Mouse (Mus musculus) natural killer cell, adult 2 months (primary cell): Measurements from ENCODE around the gene Lsamp.

Experiments used
- DNase-seq, 2 experiments: peaks; one replicate each; pipeline ENCODE4 v3.0.0; 2022; ENCODE audit warnings: low spot score in 2 of 2

Gene Lsamp

DNA sequence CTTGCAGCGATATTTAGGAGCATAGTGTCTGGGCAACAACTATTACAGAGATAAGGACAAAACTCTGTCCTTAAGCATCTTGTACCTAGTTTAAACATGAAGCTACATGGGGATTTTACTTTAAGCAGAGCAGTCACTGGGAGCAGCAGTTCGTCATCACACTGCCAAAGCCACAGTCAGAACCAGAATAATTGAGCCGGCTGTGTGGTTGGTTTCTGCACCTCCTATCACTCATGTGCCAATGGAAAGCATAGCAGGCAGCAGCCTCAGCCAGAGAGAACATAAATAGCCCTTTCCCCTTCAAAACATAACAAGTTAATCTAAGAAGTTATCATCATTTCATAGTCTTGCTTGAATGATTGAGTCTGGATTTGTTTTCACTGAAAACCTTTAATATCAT, 2075.8 kb downstream of the Lsamp start:
- no peak for DNase-seq

DNA sequence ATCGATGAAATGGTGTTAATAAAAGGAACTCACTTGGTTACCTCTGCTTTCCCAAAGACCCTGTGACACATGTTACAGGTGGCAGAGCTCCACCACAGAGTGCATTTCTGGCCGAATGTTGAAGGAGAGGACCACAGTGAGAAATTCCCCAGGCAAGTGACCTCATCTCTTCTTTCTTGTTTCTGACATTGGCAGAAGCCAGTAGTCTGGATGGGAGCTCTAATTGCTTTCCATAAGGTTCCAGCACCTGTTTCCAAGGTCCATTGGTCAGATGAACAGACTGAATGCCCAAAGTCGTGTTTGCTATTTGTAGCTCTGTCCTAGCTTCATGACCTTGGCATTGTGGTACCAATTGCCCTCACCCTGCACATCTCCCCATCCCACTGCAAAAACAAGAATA, 2090.2 kb downstream of the Lsamp start:
- DNase-seq, result no peak

DNA sequence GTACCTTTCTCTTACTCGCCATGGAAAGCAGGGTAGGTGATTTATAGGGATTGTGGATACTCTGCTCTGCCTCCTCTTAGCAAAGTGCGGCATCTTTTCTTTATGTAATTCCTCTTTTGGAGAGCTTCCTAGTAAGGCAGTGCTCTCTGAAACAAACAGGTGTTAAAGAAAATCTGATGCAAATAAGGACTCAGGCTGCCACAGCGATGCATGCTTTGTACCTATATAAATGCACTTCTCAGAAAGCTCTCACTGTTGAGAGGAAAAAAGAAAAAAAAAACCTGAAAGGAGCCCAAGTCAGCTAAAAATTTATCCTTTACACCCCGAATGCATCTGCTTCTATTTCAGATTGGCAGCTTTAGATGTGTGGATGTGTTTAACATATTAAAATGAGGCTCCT, 2095.4 kb downstream of the Lsamp start:
- DNase-seq, result no peak

DNA sequence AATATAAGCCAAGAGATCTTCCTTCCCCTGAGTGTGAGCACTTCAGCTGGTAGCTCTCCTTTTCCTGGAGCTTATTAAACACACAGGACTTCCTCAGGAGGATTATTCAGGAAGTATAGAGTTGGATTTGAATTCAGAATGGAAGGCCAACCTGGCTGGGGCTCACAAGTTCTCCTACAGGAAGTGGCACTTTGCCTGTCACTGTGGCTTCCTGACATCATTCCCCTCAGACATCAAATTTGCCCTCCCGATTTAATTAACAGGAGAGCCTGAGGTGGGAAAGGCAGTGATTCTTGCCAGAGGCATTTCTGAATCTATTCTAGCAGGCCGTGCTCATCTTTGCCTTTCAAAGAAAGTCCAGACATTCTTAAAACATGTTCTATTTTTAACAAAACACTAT, 2097.4 kb downstream of the Lsamp start:
- DNase-seq, result no peak

DNA sequence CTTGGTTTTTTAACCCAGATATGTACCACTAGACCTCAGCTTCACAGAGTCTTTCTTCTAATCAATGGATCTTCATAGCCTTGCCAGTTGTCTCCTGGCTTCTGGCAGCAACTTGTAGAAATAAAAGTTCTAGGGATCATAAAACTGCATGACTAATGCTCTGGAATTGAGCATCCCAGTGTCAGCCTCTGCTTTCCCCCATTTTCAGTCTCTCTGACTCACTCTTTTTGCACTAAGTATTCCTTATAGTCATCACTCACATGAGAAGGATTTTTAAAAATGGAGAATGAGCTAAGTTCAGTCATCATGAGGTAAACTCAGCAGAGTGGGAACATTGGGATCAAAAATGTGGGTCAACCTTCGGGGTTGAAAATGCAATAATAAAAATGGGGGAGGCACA, 2113.3 kb downstream of the Lsamp start:
- no peak for DNase-seq

DNA sequence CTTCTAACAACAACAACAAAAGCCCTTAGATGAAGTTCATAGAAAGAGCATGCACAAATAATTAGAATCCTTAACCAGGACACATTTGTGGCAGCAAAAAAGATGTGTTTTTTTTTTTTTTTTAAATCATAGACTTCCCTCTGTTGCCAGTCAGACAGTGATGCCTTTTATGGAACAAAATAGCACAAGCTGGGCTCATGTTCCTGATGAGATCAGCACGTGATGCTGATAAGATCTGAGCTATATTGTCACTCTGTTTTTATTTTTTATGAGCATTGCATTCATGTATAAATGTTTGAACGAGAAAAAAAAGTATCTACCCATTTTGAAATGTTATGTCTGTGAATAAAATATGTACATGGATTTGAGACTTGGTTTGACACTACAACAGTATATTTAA, 2118.0 kb downstream of the Lsamp start:
- DNase-seq, result no peak

DNA sequence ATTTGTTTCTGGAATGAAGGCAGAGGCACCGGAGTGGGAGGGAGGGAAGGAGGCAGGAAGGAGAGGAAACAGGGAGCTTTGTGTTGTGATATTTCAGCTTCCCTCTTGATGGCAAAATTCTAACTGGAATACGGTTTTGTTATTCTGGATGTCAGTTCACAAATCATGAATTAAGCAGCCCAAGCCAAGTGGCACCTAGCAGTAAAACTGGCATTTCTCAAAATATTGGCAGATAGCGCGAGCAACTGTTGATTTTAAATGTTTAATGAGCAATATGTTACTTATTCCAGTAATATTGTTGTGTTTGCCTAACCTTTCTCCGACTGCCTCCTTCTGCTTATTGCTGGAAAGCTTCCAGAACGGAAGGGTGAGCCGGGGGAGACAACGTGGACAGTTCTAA, 2118.5 kb downstream of the Lsamp start:
- DNase-seq, result no peak

DNA sequence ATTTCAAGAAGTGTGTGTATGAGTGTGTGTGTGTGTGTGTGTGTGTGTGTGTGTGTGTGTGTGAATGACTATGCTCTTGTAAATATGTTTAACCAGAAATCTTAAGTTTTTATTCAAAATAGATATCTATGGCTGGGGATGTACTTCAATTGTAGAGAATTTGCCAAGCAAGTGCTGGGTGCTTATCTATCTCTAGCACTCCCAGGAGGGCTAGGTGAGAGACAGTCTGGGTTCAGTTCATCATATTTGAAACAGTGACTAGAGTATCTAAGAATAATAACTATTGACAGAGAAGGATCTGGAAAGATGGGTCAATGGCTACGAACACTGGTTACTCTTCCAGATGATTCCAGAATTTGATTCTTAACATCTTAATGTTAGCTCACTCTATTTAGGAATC, 2128.1 kb downstream of the Lsamp start:
- no peak for DNase-seq

DNA sequence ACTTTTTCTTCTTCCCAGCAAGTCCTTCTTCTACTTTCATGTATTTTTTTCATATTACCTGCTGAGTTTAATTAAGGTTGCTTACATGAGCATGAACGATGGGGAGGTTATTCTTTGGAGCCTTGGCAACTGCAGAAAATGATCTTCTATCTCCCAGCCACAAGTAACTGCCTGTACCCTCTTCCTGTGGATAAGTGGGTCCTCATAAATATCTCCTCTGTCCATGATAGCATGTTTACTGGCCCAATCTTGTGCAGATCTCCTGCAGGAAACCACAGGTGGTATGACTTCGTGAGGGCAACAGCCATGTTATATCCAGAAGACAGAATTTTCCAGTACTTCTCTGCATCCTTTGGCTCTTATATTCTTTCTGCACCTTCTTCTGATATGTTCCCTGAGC, 2129.1 kb downstream of the Lsamp start:
- DNase-seq, result no peak

DNA sequence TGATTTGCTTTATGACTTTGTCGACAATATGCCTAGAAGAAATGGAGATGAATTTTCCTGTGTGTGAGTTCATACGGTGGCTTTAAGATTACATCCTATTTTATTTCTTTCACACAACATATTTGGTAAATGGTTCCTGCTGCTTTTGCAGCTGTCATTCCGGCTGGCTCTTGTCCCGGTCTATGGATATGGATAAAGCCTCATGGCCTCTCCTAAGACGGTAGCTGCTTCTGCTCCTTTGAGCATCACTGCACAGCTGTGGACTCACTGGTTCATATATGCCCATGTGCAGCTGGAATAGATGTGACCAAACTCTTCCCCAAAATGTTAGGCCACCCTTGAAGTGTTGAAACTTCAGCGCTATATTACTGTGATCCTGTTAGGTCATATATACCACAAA, 2137.6 kb downstream of the Lsamp start:
- no peak for DNase-seq

DNA sequence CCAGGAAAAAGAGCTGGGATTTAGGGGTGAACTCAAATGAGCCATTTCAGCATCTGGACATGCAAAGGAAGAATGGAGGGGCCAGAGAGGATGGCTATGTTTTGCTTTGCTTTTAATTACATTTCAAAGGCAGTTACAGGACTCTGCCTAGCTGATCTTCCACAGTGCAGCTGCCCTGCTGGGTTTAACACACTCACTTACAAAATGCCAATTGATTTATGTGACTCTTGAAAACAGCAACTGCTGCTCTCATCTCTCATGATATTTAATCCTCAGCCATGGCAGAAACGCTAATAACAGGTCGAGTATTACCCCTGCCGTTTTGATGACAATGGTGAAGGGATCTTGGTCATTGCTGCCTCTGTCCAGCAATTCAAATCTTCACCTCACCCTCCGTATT, 2139.7 kb downstream of the Lsamp start:
- no peak for DNase-seq

DNA sequence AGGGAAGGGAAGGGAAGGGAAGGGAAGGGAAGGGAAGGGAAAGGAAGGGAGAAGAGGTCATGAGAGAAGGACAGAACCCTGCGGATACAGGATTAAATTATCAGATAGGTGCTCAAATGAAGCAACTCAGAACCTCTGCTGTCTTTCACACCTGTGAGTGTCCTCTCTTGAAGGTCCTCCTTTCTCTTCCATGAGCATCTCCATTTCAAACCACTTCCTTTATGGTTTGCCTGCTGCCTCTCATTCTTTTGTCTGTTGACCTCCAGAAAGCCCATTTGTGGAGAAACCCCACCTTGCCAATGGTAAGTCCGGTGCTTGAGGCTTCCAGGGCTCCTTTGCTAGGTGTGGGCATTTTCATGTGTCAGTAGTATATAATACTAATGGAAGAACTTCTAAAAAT, 2141.9 kb downstream of the Lsamp start:
- DNase-seq, result no peak

DNA sequence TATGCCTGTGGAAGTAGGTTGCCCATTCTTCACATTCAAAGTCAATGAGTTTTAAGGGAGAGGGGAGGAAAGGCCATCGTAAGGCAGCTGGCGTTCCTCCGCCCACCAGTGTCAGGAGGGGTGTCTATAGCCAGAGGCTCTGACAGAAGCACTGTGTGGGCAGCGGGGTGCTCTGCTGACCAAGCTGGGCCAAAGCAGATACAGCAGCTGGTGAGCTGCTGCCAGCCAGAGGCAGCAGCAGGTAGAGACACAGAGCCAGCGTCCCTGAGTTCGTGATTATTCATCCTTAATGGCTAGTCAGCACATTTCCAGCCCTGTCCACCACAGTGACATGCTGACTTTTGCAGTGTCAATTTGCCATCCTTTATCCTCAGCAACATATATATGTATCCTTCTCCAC, 2163.0 kb downstream of the Lsamp start:
- DNase-seq, result no peak

DNA sequence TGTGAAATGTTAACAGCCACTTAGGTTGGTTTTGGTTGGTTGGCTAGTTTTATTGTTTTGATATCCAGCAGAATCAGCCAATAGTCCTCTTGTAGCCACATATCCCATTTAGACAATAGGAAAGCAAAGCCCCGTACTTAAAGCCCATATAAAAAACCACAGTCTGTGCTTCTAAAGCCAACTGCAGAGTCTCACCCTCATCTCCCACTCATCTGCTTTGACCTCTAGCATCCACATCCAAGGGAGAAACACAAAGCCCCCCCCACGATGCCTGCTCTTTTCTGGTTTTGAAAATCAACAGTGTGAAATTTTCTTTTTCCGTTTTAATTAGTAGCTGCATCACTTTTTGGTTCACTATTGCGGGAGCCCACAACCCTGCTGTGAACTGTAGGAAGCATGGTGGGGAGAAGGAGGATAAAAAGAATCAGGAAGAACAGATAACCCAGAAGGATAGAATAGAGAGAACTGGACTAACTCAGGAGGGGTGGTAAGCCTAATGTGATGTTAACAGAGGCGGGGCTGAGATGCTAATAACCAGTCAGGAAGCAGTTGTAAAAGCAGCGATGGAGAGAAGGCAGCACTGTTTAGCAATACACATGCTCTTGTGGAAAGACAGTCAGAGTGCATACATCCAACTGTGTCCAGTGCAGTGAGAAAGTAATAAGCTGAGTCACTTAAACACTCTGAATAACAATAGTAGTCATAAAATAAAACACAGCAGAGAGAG, 2165.2 kb downstream of the Lsamp start:
- no peak for DNase-seq

DNA sequence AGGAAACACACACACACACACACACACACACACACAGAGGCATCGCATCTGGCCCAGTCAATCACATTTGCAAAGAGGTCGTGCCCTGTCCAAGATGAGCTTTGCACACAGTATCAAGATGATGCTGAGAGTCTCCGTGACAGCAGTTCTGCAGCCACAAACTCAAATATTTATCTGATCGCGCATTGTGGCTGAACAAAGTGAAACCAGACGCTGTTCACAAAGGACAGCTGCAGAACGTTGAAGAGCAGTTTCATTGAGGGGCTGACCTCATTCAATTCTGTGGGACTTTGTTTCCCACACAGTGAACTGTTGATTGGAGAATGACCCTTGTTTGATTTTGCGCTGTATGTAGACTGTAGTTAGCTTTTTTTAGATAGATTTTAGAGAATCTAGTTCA, 2168.5 kb downstream of the Lsamp start:
- DNase-seq, result no peak

DNA sequence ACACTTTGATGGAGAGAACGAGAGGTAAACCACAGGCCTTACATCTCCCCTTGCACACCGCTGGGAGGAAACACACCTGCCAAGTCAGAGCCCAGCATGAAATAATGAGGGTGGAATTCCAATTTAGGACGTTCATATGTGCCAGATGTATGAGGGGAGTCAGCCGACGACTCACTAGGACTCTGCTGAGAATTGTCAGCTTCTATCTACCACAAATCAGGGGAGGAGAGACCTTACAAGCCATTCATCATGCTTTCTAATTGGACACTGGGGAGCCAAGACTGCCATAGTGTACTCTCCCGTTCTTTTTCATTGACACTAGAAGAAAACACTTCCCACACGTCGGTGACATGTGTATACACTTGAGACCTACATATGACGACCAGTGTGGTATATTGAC, 2173.7 kb downstream of the Lsamp start:
- no peak for DNase-seq

DNA sequence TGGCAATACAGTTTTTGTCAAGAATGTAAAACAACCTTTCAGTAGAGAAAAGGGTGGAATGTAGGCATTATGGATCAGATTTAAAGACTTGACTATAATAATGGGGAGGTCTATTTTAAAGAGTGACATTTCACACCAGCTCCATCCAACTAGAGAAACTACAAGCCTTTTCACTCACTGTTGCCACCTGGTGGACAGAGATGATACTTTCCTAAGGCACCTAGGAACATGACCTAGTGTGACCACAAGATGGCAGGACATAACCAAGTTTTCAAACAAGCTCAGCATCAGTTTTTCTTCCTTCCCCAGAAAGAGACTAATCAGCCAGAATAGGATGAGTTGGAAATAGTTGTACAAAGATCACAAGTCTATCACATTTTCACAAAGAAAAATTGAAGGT, 2180.8 kb downstream of the Lsamp start:
- peak; percentile 64 to 75 for DNase-seq

DNA sequence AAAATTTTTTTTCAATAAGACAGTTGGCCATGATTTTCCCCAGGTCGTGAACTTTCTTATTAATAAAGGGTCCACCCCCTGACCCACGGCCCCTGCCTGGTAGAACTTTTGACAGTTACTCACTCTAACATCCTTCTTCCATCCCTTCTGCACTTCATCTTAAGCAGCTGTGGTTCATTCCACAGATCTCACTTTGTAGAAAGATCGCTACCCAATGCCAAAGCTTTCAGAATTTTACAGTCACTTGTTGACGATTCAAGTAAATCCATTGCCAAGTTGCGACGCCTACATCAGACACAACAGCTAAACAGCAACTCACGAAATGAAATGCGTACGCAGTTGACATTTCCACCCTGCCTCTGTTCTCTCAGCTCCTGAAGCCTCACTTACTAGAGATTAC, 2184.1 kb downstream of the Lsamp start:
- no peak for DNase-seq

DNA sequence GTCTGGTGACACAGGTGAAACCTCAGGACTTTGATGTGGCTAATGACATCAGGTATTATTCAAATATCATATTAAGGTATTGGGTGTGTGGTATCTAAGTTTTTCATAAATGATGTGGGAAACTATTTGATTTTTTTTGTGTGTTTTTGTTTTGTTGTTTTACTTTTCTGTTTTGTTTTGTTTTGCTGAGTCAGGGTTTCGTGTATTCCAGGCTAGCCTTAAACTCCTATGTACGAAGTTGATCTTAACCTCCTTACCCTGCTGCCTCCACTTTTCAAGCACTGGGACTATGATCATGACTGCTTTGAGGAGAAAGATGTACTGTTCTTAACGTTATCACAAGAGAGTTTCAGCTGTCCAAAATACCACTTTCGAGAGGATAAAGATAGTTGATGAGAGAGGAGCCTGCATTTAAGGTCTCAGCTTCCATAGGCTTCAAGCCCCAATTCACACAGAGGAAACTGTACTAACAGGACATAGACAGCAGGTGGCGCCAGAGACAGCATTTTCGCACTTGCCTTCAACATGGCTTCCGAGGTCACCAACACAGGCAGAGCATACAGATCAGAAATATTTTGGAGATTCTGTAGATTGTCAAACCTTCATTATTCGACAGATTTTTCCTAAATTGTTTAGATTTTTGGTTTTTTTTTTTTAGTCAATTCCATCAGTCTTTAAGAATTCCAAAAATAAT, 2185.4 kb downstream of the Lsamp start:
- peak; percentile 62 to 75 for DNase-seq

DNA sequence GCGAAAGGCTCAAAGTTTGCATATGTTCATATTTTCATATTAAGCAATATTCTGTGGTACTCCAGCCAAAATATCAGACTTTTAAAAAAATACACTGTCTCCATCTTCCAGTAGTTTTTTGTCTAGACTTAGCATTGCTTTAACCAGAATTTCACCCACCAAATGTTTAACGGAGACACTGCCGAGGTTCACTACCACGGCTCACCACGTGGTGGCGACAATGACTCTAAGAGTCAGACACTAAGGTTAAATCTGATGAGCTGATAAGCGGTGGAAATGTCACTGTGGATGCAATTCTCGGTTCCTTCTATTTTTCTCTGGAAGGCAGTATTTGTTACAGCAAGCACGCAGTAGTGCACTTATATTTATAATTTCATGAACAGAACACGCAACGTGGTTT, 2188.3 kb downstream of the Lsamp start:
- DNase-seq, result peak; percentile 35 to 58

DNA sequence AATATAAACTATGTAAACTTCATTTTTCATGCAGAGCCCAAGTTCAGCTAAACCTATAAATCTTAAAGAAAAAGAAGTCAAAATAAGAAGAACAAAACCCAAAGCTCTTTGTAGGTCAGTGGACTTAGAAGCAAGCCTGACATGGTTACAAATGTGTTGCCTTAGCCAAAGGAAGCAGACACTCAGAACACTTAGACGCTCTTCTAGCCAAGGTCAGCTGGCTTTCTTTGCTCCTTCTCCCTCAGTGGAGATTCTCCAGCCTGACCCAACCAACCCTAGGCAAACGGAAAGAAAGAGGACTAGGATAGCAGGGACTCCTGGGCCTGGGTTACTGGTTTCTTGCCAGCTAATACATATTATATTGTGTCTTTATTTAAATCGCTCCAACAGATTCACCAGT, 2194.7 kb downstream of the Lsamp start:
- DNase-seq, result no peak

DNA sequence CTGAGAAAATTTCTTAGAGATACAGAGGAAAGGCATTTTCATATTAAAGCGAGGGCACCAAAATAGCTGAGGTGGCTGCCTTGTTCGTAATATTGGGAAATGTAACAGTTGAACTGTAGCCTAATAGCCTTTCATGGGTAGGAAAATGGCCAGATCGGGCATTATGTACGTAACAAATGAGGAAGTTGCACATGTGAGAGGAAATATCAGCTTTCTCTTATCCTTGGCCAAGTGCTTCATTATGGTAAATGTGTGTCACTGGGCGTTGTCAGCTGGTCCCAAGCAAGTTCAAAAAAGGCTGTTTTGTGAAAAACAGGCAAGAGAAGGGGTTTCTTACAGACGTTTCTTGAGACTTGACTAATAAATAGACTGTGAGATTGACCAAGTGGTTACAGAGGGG, 2195.9 kb downstream of the Lsamp start:
- DNase-seq, result no peak

DNA sequence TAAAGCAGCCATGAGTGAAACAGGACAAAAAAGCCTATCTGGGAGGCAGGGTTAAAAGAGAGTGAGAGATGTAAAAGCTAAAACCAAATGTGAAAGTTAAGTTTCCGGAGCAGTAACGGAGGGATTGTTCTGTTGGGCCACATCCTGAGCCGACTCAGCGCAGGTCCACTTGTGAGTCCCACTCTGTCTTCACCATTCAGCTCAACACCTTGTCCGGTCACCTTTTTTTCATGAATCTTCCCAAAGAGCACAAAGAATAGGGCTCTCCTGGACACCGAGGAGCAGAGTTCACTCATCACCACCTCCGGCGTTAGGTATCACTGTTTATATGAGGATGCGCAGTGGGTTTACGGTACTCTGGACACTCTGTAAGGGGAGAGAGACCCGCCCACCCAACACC, 2196.3 kb downstream of the Lsamp start:
- no peak for DNase-seq
